Mouse (Mus musculus) neural tube, embryonic 13.5 days (tissue): ENCODE measurements around the gene Prdx1. TPM values are rescaled to one million over a fixed set of nuclear protein-coding genes. Genes with fewer than 3 reads are reported as not detected.

ENCODE experiments used
- ATAC-seq: fragments of 200-750 bp; cut with Nextera tagmentation; 2 replicates; pipeline ENCODE4 v1.8.0; 2017; ENCODE audit warnings: low read depth, mild to moderate bottlenecking, moderate TSS enrichment, moderate library complexity
- H3K27ac ChIP-seq: fragments of 300-500 bp; sonication (generic); replicated peaks from 2 replicates; pipeline ENCODE4 v1.5.1; 2015; ENCODE audit warnings: moderate library complexity, mild to moderate bottlenecking, inconsistent platforms
- H3K27me3 ChIP-seq: fragments of 300-500 bp; sonication (generic); 2 replicates; pipeline ENCODE4 v1.6.1; 2015; ENCODE audit warnings: mild to moderate bottlenecking, inconsistent platforms
- H3K36me3 ChIP-seq: fragments of 300-500 bp; sonication (generic); 2 replicates; pipeline ENCODE4 v1.6.1; 2015; ENCODE audit warnings: mild to moderate bottlenecking, inconsistent platforms
- H3K4me1 ChIP-seq: fragments of 300-500 bp; sonication (generic); replicated peaks from 2 replicates; pipeline ENCODE4 v1.6.1; 2015; ENCODE audit warnings: inconsistent platforms
- H3K4me2 ChIP-seq: fragments of 300-500 bp; sonication (generic); 2 replicates; pipeline ENCODE4 v1.6.1; 2015; ENCODE audit warnings: inconsistent platforms, mild to moderate bottlenecking, moderate library complexity
- H3K4me3 ChIP-seq: fragments of 300-500 bp; sonication (generic); 2 replicates; pipeline ENCODE4 v1.5.1; 2015; ENCODE audit warnings: mild to moderate bottlenecking, inconsistent platforms
- H3K9ac ChIP-seq: fragments of 300-500 bp; sonication (generic); 2 replicates; pipeline ENCODE4 v1.6.1; 2015; ENCODE audit warnings: moderate library complexity, mild to moderate bottlenecking, inconsistent platforms
- H3K9me3 ChIP-seq: fragments of 300-500 bp; sonication (generic); 2 replicates; pipeline ENCODE4 v1.6.1; 2016; ENCODE audit warnings: inconsistent platforms
- WGBS: fragments of 180-500 bp; shearing (Covaris S2); methylation state at CpG from one replicate; pipeline ENCODE4 v1.1.7; 2015; 5-methylcytosine and 5-hydroxymethylcytosine counted together
- polyA plus RNA-seq: library from polyadenylated mRNA; unstranded; fragments of >200 nt; fragmentation: Nextera tagmentation; extraction: Ambion mirVana; gene quantifications from 2 replicates; pipeline ENCODE4 v1.2.1, GENCODE M21; 2015

The Prdx1 gene
- 505 and 512 TPM in 2 replicates for polyA plus RNA-seq

DNA sequence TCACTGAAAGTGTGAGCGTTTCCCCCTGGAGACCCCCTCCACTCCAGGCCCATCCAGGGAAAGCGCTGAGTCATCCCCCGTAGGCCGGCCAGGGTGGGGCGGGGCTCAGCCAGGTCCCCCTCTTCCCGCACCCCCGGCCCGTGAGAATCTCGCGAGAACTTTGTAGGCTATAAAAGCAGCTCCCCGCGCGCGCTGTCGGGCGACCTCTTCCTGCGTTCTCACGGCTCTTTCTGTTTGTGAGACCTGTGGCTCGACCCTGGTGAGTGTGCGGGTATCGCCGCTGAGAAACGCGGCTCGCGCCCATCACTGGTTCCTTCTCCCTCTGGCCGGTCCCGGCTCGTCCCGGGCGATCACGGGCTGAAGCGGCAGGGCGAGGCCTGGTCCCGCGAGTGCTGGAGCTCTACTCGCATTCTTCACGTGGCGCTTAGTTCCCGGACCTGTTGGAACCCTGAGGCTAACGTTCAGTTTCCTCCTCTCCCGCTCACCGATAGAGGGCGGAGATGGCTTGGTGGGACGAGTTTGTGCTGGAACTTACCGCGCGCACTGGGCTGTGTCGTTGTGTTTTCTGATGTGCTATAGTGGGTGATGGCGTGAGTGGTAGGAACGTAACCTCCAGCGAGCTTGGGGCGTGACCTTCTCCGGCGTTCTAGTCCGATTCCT is at the start of gene Prdx1:
Gene Prdx1 (plus strand): TSS at position 143 of the 660 bp plus-strand sequence.
- Histone ChIP-seq H3K4me1 (peaks cover 16% of the 10 kb centered on the region), H3K9ac (peak within 1 kb of the TSS; percentile 73), H3K4me2 (peak within 1 kb of the TSS; percentile 81), H3K4me3 (peak within 1 kb of the TSS; percentile 68), H3K9me3 (no peaks in the 10 kb centered on the region), H3K36me3 (peaks cover 15% of the 10 kb centered on the region), H3K27ac (peak within 1 kb of the TSS; percentile 88), H3K27me3 (no peaks in the 10 kb centered on the region)
- peak; percentile 96 for ATAC-seq
- under 1% methylated on average over 56 of the region's 56 CpGs for whole genome bisulfite sequencing

DNA sequence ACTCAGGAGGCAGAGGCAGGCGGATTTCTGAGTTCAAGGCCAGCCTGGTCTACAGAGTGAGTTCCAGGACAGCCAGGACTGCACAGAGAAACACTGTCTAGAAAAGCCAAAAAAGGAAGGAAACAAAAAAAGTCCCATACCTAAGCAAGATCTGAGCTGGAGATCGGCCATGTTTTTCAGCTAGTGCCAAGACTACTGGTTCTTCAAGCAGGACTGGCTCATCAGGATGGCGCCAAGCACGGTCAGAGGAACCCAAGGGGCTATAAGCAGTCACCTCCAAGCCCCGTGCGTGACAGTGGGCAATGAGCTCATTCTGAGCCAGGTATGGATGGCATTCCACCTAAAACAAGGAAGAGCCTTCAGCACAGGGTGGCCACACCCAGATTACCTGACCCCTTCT is 46.5 kb upstream of the Prdx1 start:
- H3K36me3 ChIP-seq, result peaks cover 93% of the 10 kb centered on the region
- WGBS, result 96% methylated on average over 6 of the region's 6 CpGs
- ATAC-seq, result no peak
- H3K9ac ChIP-seq, result no peak overlapping the region
- no peak overlapping the region for H3K4me2 ChIP-seq
- no peaks in the 10 kb centered on the region for H3K27me3 ChIP-seq
- no peaks in the 10 kb centered on the region for H3K4me1 ChIP-seq
- no peak overlapping the region for H3K4me3 ChIP-seq
- H3K9me3 ChIP-seq, result no peaks in the 10 kb centered on the region
- H3K27ac ChIP-seq, result no peak overlapping the region

DNA sequence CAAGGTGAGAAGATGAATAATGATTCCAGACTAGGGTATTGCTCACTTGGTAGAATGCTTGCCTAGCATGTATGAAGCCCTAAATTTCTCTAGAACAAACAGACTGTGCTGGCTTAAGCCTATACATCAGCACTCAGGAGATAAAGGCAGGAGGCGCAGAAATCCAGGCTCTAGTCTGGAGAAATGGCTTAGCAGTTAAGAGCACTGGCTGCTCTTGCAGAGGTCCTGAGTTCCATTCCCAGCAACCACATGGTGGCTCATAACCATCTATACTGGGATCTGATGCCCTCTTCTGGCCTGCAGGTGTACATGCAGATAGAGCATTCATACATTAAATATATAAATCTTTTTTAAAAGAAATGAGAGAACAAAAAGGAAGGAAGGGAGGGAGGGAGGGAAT is 43.3 kb upstream of the Prdx1 start:
- peaks cover 76% of the 10 kb centered on the region for H3K36me3 ChIP-seq

DNA sequence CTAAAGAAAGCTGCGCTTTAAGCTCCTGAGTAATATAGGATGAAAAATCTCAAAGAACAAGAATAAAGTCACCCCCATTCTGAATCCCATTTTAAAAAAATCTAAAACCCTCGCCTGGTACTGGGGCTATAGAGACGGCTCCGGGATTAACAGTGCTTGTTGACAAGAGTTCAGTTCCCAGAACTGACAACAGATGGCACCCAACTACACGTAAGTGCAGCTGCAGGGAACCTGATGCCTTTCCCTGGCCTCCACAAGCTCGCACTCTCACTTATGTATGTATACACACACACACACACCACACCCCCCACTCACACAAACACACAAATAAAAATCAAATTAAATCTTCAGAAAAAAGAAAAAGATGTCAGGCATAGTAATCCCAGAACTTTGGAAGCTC is 41.0 kb upstream of the Prdx1 start:
- Histone ChIP-seq H3K4me2 (no peak overlapping the region), H3K27ac (no peak overlapping the region), H3K9me3 (no peaks in the 10 kb centered on the region), H3K4me3 (no peak overlapping the region), H3K36me3 (peaks cover 71% of the 10 kb centered on the region), H3K4me1 (peaks cover 36% of the 10 kb centered on the region), H3K9ac (no peak overlapping the region), H3K27me3 (no peaks in the 10 kb centered on the region)
- ATAC-seq, result no peak; the same call in 1 of the 2 replicates
- 60% methylated on average over 6 of the region's 6 CpGs for WGBS

More for the DNA sequence above, 43.3 kb upstream of the Prdx1 start:
- WGBS, result 92% methylated on average over 1 of the region's 1 CpGs
- Histone ChIP-seq H3K4me2 (no peak overlapping the region), H3K9me3 (no peaks in the 10 kb centered on the region), H3K4me1 (peaks cover 13% of the 10 kb centered on the region), H3K9ac (no peak overlapping the region), H3K27ac (no peak overlapping the region), H3K27me3 (no peaks in the 10 kb centered on the region), H3K4me3 (no peak overlapping the region)
- ATAC-seq, result no peak

DNA sequence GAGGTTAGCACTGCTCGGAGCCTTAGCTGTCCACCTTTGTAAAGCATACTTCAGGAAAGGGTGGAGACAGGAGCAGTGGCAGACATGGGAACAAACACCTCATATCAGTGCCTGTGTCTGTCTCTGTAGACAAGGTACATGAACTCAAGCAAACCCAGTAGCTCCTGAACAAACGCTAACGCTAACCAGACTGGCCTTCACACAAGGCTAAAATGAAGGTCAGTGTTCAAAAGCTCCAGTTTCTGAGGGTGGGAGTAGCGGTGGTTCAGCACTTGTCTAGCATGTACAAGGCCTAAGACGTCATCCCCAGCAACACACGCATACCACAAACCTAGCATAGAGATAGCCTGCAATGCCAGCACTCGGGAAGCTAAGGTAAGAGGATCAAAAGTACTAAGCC is 39.7 kb upstream of the Prdx1 start:
- Histone ChIP-seq H3K9ac (no peak overlapping the region), H3K4me2 (no peak overlapping the region), H3K36me3 (peaks cover 60% of the 10 kb centered on the region), H3K9me3 (no peaks in the 10 kb centered on the region), H3K27ac (no peak overlapping the region), H3K27me3 (no peaks in the 10 kb centered on the region), H3K4me1 (peaks cover 49% of the 10 kb centered on the region), H3K4me3 (no peak overlapping the region)
- ATAC-seq, result no peak
- WGBS, result 92% methylated on average over 7 of the region's 7 CpGs

DNA sequence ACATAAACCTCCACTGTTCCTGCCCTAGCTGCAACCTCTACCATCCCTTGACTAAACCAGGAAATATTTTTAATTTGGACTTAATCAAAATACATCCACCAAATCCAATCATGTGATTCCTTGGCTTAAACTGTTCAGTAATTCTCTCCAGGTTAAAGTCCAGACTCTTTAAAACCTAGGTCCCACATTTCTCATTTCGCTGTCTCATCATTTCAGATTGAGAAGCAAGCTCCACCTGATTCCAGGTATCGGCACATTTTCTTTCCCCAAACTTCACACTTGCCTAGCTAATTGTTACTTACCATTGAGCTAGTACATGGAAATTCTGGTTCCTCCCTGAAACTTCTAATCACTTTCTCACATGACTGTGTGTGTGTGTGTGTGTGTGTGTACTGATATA is 35.9 kb upstream of the Prdx1 start:
- Histone ChIP-seq H3K4me1 (peaks cover 55% of the 10 kb centered on the region), H3K27ac (no peak overlapping the region), H3K9me3 (no peaks in the 10 kb centered on the region), H3K4me3 (peak overlapping the region; percentile 72; the same call in 1 of the 2 replicates), H3K4me2 (peak overlapping the region; percentile 83), H3K27me3 (no peaks in the 10 kb centered on the region), H3K9ac (peak overlapping the region; percentile 18; the same call in 1 of the 2 replicates), H3K36me3 (peaks cover 27% of the 10 kb centered on the region)
- no peak for ATAC-seq
- 98% methylated on average over 2 of the region's 2 CpGs for WGBS

DNA sequence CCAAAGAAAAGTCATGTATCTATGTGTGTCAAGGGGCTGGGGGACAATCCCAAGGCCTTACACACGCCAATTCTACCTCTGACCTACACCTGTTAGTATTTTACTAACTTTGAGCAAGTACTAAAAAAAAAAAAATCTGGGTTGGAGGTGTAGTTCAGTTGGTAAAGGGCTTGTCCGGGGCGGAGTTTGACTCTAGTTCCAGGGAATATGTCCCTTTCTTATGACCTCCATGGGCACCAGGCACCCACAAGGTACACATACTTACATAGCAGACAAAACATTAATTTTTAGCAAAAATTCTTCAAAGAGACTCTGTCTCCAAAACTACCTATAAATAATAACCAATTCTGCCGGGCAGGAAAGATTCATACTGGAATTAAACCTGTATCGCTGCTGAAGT is 35.0 kb upstream of the Prdx1 start:
- Histone ChIP-seq H3K4me3 (peak overlapping the region; percentile 72), H3K27ac (peak overlapping the region; percentile 83; the same call in 1 of the 2 replicates), H3K36me3 (peaks cover 17% of the 10 kb centered on the region), H3K9ac (peak overlapping the region; percentile 87), H3K27me3 (no peaks in the 10 kb centered on the region), H3K4me1 (peaks cover 53% of the 10 kb centered on the region), H3K4me2 (peak overlapping the region; percentile 83), H3K9me3 (no peaks in the 10 kb centered on the region)
- WGBS, result 43% methylated on average over 5 of the region's 5 CpGs
- ATAC-seq, result no peak

DNA sequence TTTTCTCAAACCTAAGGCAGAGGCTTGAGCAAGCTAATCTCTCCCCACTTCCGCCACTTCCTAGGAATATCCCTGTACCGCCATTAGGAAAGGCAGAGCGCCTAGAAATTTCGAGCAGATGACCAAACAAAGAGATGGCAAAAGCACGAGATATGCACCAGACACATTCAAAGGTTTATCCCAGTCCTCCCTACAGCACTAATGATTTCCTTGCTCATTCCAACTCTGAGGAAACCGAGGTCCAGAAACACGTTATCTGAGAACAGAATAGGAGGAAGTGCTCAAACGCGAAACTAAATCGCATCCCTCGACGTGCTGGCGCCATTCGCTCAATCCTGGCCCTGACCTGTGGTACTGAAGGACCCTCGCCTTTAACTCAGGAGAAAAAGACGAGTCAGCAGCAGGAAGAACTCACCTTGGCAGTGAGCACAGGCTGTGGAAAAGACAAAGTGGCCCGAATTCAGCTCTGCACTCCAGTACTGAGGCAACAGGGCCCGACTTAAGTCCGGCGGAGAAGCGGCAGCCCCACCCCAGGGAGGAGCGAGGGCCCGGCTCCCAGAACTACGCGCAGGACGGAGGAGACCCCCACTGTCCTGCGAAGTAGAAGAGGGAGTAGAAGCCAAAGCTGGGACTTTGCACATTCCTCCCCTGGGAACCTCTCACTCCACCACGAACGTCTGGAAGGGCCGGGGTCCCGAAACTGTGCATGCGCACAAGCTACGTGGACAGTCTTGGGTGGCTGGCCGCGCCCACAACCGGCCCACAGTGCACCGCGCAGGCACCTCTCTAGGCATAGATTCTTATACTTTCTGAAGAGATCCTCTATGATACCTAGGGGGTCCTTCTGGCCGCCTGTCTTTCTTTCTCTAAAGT is 34.2 kb upstream of the Prdx1 start, which contains the start of gene Akr1a1:
Gene Akr1a1 (minus strand): TSS at position 757 of the 873 bp plus-strand sequence.
- WGBS, result under 1% methylated on average over 39 of the region's 39 CpGs

DNA sequence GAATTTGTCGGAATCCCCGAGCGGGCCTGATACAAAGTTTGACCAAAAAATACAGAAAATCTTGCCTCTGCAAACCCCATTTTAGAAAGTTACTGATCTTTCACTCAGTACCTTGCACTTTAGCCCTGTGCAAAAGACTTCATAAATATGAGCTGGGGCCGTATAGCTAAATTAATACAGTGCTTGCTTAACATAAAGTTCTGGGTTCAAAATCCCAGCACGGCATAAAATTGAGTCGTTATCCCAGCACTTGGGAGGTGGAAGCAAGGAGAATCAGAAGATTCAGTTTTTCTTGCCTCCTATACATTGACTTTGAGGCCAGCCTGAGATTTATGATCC is 33.6 kb upstream of the Prdx1 start:
- WGBS, result 8% methylated on average over 6 of the region's 6 CpGs

More for the DNA sequence above, 34.2 kb upstream of the Prdx1 start, which contains the start of gene Akr1a1:
- H3K27me3 ChIP-seq, result no peaks in the 10 kb centered on the region
- H3K4me1 ChIP-seq, result peaks cover 50% of the 10 kb centered on the region
- H3K4me3 ChIP-seq, result peak within 1 kb of the TSS; percentile 72
- H3K4me2 ChIP-seq, result peak within 1 kb of the TSS; percentile 83
- ATAC-seq, result peak; percentile 99
- H3K9ac ChIP-seq, result peak within 1 kb of the TSS; percentile 87
- no peaks in the 10 kb centered on the region for H3K9me3 ChIP-seq
- H3K36me3 ChIP-seq, result peaks cover 17% of the 10 kb centered on the region; the same call in 1 of the 2 replicates
- H3K27ac ChIP-seq, result peak within 1 kb of the TSS; percentile 83

DNA sequence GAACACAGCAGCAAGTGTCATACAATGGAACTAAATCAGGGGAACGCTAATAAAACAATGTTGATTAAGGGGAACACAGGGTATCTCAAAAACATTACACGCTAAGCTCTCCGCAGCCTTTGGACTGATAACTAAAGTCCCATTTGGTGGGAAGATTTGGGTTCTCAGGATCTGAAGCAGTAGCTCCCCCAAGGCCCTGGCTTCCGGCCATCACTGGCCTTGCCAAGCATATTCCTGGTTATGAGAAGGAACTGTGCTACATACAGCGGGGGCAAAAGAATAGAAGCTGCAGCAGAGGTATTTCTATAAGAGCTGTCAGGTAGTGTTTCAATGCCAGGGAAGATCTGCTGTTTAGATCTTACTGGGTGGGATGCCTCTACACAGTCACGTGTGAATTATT is 32.1 kb upstream of the Prdx1 start:
- 90% methylated on average over 6 of the region's 6 CpGs for WGBS
- H3K4me1 ChIP-seq, result peaks cover 30% of the 10 kb centered on the region
- H3K36me3 ChIP-seq, result 0 out of 2 replicates have a peak, but pooled peaks cover 6% of the 10 kb centered on the region
- H3K9ac ChIP-seq, result no peak overlapping the region
- no peak overlapping the region for H3K4me2 ChIP-seq
- no peak for ATAC-seq
- H3K27me3 ChIP-seq, result no peaks in the 10 kb centered on the region
- no peak overlapping the region for H3K4me3 ChIP-seq
- no peaks in the 10 kb centered on the region for H3K9me3 ChIP-seq
- H3K27ac ChIP-seq, result no peak overlapping the region

More for the DNA sequence above, 33.6 kb upstream of the Prdx1 start:
- no peaks in the 10 kb centered on the region for H3K27me3 ChIP-seq
- ATAC-seq, result peak; percentile 44; the same call in 1 of the 2 replicates
- H3K36me3 ChIP-seq, result peaks cover 17% of the 10 kb centered on the region; the same call in 1 of the 2 replicates
- H3K9me3 ChIP-seq, result no peaks in the 10 kb centered on the region
- no peak overlapping the region; the same call in 1 of the 2 replicates for H3K27ac ChIP-seq
- peak overlapping the region; percentile 72 for H3K9ac ChIP-seq
- peaks cover 44% of the 10 kb centered on the region for H3K4me1 ChIP-seq
- H3K4me2 ChIP-seq, result peak overlapping the region; percentile 83
- H3K4me3 ChIP-seq, result peak overlapping the region; percentile 72

DNA sequence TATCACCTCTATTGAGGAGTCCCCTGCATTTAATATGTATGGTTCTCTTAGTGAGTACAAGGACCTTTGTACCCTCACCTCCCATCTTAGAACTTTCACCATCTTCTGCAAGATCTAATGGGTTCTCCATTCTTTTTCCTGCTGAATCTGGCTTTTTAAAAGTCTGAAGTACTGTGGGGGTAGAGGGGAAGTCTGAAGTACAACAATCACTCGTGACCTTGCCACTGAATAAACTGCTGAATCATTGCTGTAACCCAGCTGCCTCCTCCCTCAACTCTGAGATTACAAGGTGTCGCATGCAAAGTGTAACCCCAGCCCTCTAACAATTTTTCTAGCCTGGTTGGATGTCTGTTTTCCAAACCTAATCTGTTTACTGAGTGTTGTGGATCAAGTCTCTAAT is 30.2 kb upstream of the Prdx1 start:
- Histone ChIP-seq H3K4me3 (no peak overlapping the region), H3K9me3 (no peaks in the 10 kb centered on the region), H3K9ac (no peak overlapping the region), H3K4me2 (no peak overlapping the region), H3K27me3 (no peaks in the 10 kb centered on the region), H3K27ac (no peak overlapping the region), H3K4me1 (peaks cover 11% of the 10 kb centered on the region), H3K36me3 (no peaks in the 10 kb centered on the region)
- no peak for ATAC-seq
- WGBS, result 78% methylated on average over 2 of the region's 2 CpGs

DNA sequence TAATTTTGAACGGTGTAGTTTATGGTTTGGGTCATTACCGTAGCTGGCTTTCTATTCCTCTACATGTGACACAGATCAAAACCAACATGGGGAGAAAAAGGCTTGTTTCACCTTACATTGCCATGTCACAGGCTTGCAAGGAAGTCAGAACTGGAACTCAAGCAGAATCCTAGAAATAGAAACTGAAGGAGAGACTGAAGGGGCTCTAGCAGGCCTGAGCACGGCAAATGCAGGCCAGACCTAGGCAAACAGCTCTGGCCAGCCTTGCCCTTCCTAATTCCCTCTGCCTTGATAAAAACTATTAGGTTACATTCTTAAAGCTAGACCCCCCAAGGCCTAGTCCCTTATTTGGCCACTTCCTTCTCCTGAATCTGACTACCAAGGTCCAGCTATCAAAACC is 29.7 kb upstream of the Prdx1 start:
- H3K36me3 ChIP-seq, result no peaks in the 10 kb centered on the region
- 82% methylated on average over 3 of the region's 3 CpGs for WGBS

More for the DNA sequence above, 29.7 kb upstream of the Prdx1 start:
- H3K4me3 ChIP-seq, result no peak overlapping the region
- H3K4me1 ChIP-seq, result peaks cover 6% of the 10 kb centered on the region
- H3K27ac ChIP-seq, result no peak overlapping the region
- H3K9me3 ChIP-seq, result no peaks in the 10 kb centered on the region
- no peaks in the 10 kb centered on the region for H3K27me3 ChIP-seq
- no peak overlapping the region for H3K9ac ChIP-seq
- H3K4me2 ChIP-seq, result no peak overlapping the region
- no peak for ATAC-seq
